Mouse (Mus musculus) CH12.LX (cell line): Measurements from ENCODE around the gene Papola.

Experiments
- CHD2 ChIP-seq: IDR thresholded peaks from 2 replicates; pipeline ENCODE4 v1.6.1; 2011; ENCODE audit warnings: low read length, improper control_type of control experiment
- POLR2A ChIP-seq: IDR thresholded peaks from 2 replicates; pipeline ENCODE4 v1.6.1; 2011; ENCODE audit warnings: low read depth, mild to moderate bottlenecking, improper control_type of control experiment, low read length

DNA sequence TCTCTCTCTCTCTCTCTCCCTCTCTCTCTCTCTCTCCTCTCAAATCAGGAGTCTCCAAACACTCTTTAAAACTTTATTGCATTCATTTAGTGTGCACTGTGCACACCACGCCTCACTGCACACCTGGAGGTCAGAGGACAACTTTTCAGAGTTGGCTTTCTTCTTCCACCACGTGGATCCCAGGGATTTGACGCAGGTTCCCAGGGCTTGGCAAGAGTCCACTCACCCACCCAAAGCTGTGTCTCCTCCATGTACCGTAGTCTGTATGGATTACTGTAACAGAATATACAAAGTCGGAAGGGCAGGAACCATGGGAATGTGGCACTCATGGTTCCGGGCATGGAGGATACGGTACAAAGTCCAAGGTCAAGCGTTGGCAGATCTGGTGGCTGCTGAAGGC lies 44.8 kb upstream of the Papola start:
- TF ChIP-seq POLR2A: no peak
- TF ChIP-seq CHD2: no peak
